Mouse (Mus musculus): ENCODE data around the gene Il12rb1. TPM values are rescaled to one million over a fixed set of nuclear protein-coding genes. Genes with fewer than 3 reads are reported as not detected.
"Not testable (repeated sequence)": the region's sequence is repeated elsewhere in the genome, so short reads cannot be mapped to it uniquely, and the experiment has no call there.

Gene Il12rb1
- polyA plus RNA-seq, 1 experiment from 2014 or later = not detected

DNA sequence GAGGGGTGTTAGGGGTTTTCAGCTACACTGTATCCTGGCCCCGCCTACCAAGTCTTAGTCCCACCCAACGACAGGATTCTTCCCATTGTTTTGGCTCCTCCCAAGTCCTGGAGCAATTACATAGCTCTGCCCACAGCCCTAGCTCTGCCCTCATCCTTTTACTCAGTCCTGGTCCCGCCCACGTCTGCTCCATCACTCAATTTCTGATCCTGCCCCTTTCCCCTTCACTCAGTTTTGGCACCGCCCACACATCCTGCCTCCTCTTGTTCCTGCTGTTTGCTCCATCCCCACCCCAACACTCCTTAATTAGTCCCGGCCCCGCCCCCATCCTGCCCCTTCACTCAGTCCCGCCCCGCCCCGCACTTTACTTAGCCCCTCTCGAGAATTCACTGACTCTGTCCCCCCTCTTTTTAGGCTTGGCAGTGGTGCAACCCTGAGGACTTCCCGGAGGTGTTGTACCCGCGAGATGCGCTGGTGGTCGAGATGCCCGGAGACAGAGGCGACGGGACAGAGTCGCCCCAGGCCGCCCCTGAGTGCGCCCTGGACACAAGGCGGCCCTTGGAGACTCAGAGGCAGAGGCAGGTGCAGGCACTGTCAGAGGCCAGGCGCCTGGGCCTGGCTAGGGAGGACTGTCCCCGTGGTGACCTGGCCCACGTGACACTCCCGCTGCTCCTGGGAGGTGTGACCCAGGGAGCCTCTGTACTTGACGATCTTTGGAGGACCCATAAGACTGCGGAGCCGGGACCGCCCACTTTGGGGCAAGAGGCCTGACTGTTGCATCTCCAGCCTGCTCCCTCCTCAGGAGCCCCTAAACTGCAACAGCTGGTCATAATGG, 12.1 kb downstream of the Il12rb1 start:
- DNase-seq (ENCODE audit: low spot score) (peak; percentile 78), ATAC-seq (ENCODE audit: insufficient number of reproducible peaks, low FRiP score, low TSS enrichment, low read depth) (peak; percentile 76)
- H3K27me3 ChIP-seq (ENCODE audit: control insufficient read depth, insufficient read depth, low read length) = 0 out of 2 replicates have a peak, but pooled peaks cover 11% of the 10 kb centered on the region
- H3K4me1 ChIP-seq (ENCODE audit: control insufficient read depth, insufficient read depth, low read length) = no peaks in the 10 kb centered on the region
- no peak overlapping the region for H3K4me3 ChIP-seq (ENCODE audit: low read depth, low read length)
- WGBS = 3% methylated on average over 31 of the region's 31 CpGs
- H3K9ac ChIP-seq (ENCODE audit: low read length) = no peak overlapping the region
- no peak overlapping the region for H3K27ac ChIP-seq (replicated peaks; ENCODE audit: low read depth, low read length)
- H3K4me2 ChIP-seq (ENCODE audit: low read depth, severe bottlenecking) = peak overlapping the region; percentile 27; the same call in 1 of the 2 replicates
- H3K9me3 ChIP-seq (ENCODE audit: control insufficient read depth, low read length) = no peaks in the 10 kb centered on the region
- H3K36me3 ChIP-seq (ENCODE audit: control insufficient read depth, insufficient read depth, low read length) = no peaks in the 10 kb centered on the region

DNA sequence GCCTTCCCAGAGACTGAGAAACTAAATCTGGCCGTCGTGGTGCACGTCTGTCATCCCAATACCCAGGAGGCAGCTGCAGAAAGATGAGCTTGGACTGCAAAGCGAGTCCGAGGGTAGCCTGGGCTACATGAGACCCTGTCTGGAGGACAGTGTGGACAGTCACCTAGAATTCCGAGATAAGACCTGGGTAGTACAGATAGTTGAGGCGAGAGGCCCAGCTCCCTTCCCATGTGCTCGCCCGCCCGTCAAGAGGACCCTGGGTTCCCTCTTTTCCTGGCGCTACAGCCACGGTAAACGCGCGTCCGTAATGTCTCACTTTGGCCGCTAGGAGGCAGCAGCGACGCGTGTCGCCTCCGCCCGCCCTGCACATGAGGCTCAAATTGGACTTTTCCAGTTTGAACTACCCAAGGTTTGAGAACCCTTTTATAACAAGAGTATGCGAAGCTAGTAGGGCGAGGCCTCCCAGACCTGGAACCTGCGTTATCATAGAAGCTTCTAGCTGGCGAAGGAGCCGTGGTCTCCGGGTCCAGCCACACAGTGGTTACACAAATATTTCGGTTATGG, 13.2 kb downstream of the Il12rb1 start:
- Histone ChIP-seq H3K27me3 (ENCODE audit: control insufficient read depth, insufficient read depth, low read length) (0 out of 2 replicates have a peak, but pooled peaks cover 8% of the 10 kb centered on the region), H3K36me3 (ENCODE audit: control insufficient read depth, insufficient read depth, low read length) (no peaks in the 10 kb centered on the region), H3K4me3 (ENCODE audit: low read depth, low read length) (no peak overlapping the region), H3K4me2 (ENCODE audit: low read depth, severe bottlenecking) (no peak overlapping the region), H3K9me3 (ENCODE audit: control insufficient read depth, low read length) (no peaks in the 10 kb centered on the region), H3K4me1 (ENCODE audit: control insufficient read depth, insufficient read depth, low read length) (no peaks in the 10 kb centered on the region), H3K9ac (ENCODE audit: low read length) (no peak overlapping the region), H3K27ac (replicated peaks; ENCODE audit: low read depth, low read length) (no peak overlapping the region)
- 17% methylated on average over 30 of the region's 30 CpGs for WGBS
- ATAC-seq (ENCODE audit: insufficient number of reproducible peaks, low FRiP score, low TSS enrichment, low read depth) = no peak
- DNase-seq (ENCODE audit: low spot score) = peak; percentile 86

DNA sequence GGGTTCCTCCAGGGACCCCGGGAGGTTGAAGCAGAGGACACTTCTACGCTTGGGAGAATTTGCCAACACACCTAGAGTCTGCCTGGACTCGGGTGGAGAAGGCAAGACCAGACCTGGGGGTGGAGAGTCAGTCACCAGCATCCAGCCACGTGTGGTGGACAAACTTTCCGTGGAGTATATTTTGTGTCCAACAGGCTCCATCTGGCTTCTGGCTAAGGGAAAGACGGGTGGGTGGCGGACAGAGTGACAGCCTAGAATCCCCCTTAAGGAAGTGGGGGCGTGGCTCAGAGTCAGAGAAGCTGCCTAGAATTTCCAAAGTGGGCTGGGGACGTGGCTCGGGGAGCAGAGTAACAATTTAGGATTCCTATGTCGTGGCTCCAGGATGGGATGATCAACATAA, 13.7 kb downstream of the Il12rb1 start:
- no peak overlapping the region for H3K4me2 ChIP-seq (ENCODE audit: low read depth, severe bottlenecking)
- 49% methylated on average over 11 of the region's 11 CpGs for WGBS

DNA sequence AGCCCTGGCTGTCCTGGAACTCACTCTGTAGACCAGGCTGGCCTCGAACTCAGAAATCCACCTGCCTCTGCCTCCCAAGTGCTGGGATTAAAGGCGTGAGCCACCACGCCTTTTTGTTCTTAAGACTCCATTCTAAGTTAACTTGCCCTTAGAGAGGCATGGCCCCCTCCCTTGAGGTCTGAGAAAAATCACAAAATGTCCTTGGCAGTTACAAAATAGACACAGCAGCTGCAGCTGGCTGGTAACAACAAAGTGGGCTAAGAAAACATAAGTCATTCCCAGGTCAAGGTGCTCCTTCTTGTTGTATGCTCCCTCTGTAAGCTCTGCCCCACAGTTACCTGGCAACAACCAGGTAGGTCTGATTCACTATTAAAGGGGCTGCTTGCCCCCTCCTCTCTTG, 14.3 kb downstream of the Il12rb1 start:
- H3K36me3 ChIP-seq (ENCODE audit: control insufficient read depth, insufficient read depth, low read length); H3K27me3 ChIP-seq (ENCODE audit: control insufficient read depth, insufficient read depth, low read length); H3K4me2 ChIP-seq (ENCODE audit: low read depth, severe bottlenecking); H3K4me1 ChIP-seq (ENCODE audit: control insufficient read depth, insufficient read depth, low read length); H3K4me3 ChIP-seq (ENCODE audit: low read depth, low read length); H3K27ac ChIP-seq (replicated peaks; ENCODE audit: low read depth, low read length); H3K9me3 ChIP-seq (ENCODE audit: control insufficient read depth, low read length); H3K9ac ChIP-seq (ENCODE audit: low read length); ATAC-seq (ENCODE audit: insufficient number of reproducible peaks, low FRiP score, low TSS enrichment, low read depth); DNase-seq (ENCODE audit: low spot score): not testable (repeated sequence)
- WGBS = 91% methylated on average over 3 of the region's 3 CpGs

More for the DNA sequence above, 13.7 kb downstream of the Il12rb1 start:
- Histone ChIP-seq H3K36me3 (ENCODE audit: control insufficient read depth, insufficient read depth, low read length) (no peaks in the 10 kb centered on the region), H3K9me3 (ENCODE audit: control insufficient read depth, low read length) (no peaks in the 10 kb centered on the region), H3K4me3 (ENCODE audit: low read depth, low read length) (no peak overlapping the region), H3K9ac (ENCODE audit: low read length) (no peak overlapping the region), H3K27me3 (ENCODE audit: control insufficient read depth, insufficient read depth, low read length) (0 out of 2 replicates have a peak, but pooled peaks cover 3% of the 10 kb centered on the region), H3K27ac (replicated peaks; ENCODE audit: low read depth, low read length) (no peak overlapping the region), H3K4me1 (ENCODE audit: control insufficient read depth, insufficient read depth, low read length) (no peaks in the 10 kb centered on the region)
- DNase-seq (ENCODE audit: low spot score) = no peak
- ATAC-seq (ENCODE audit: insufficient number of reproducible peaks, low FRiP score, low TSS enrichment, low read depth) = no peak

DNA sequence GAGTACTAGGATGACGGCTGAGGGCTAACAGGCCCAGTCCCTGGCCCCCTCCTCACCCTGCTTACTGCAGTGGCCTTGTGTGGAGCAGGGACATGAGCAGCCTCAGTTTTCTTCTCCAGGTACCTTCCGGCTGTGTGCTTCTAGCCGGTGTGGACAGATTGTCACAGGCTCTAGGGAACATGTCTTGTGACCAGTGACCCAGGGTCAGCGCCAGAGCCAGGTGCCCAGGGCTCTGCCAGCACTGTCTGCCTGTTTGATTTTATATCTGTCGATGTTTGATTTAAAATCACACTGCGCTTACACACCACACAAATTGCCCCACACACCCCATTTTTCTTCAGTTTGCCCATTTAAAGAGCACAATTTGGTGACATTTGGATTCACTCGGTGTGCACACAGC, 15.6 kb downstream of the Il12rb1 start:
- H3K4me1 ChIP-seq (ENCODE audit: control insufficient read depth, insufficient read depth, low read length) = no peaks in the 10 kb centered on the region
- no peaks in the 10 kb centered on the region for H3K9me3 ChIP-seq (ENCODE audit: control insufficient read depth, low read length)
- no peak overlapping the region for H3K4me2 ChIP-seq (ENCODE audit: low read depth, severe bottlenecking)
- H3K27ac ChIP-seq (replicated peaks; ENCODE audit: low read depth, low read length) = no peak overlapping the region
- no peaks in the 10 kb centered on the region for H3K36me3 ChIP-seq (ENCODE audit: control insufficient read depth, insufficient read depth, low read length)
- H3K4me3 ChIP-seq (ENCODE audit: low read depth, low read length) = no peak overlapping the region
- H3K9ac ChIP-seq (ENCODE audit: low read length) = no peak overlapping the region
- DNase-seq (ENCODE audit: low spot score) (no peak), ATAC-seq (ENCODE audit: insufficient number of reproducible peaks, low FRiP score, low TSS enrichment, low read depth) (no peak)
- 87% methylated on average over 7 of the region's 7 CpGs for WGBS
- 0 out of 2 replicates have a peak, but pooled peaks cover 3% of the 10 kb centered on the region for H3K27me3 ChIP-seq (ENCODE audit: control insufficient read depth, insufficient read depth, low read length)

DNA sequence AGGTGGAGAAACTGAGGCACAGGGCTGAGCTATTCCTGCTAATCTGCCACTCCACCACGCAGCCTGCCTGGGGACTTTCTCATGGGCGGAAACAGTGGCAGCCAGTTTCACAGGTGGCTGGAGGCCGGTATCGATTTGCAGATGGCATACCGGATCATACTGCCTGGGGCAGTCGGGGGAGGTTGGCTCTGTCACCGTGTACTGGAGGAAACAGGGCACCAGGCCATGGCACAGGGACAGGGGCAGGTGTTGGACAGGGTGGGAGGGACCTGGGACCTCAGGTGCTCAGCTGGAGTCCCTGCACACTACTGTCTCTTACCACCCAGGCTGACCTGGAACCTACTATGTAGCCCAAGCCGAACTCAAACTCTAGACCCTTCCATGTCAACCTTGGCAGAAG, 17.6 kb downstream of the Il12rb1 start:
- Histone ChIP-seq H3K4me2 (ENCODE audit: low read depth, severe bottlenecking) (no peak overlapping the region), H3K4me3 (ENCODE audit: low read depth, low read length) (no peak overlapping the region), H3K4me1 (ENCODE audit: control insufficient read depth, insufficient read depth, low read length) (no peaks in the 10 kb centered on the region), H3K9ac (ENCODE audit: low read length) (no peak overlapping the region), H3K36me3 (ENCODE audit: control insufficient read depth, insufficient read depth, low read length) (no peaks in the 10 kb centered on the region), H3K27ac (replicated peaks; ENCODE audit: low read depth, low read length) (no peak overlapping the region), H3K9me3 (ENCODE audit: control insufficient read depth, low read length) (no peaks in the 10 kb centered on the region), H3K27me3 (ENCODE audit: control insufficient read depth, insufficient read depth, low read length) (no peaks in the 10 kb centered on the region)
- ATAC-seq (ENCODE audit: insufficient number of reproducible peaks, low FRiP score, low TSS enrichment, low read depth) (no peak), DNase-seq (ENCODE audit: low spot score) (no peak)
- 81% methylated on average over 8 of the region's 8 CpGs for WGBS

DNA sequence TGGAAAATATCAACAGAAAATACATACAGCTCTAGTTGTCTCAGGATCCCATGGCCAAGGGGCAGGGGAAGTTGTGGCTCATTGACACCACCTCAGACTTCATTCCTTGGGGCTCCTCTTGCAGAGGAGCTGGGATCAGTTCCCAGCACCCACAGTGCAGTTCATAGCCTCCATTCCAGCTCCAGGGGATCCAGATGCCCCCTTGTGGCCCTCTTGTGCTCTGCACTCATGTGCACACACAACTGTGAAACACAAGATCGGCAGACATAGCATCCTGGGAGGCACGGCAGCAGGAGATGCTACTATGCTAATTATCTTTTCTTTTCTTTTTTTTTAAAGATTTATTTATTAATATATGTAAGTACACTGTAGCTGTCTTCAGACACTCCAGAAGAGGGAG, 18.8 kb downstream of the Il12rb1 start:
- H3K36me3 ChIP-seq (ENCODE audit: control insufficient read depth, insufficient read depth, low read length) = no peaks in the 10 kb centered on the region
- H3K4me1 ChIP-seq (ENCODE audit: control insufficient read depth, insufficient read depth, low read length) = no peaks in the 10 kb centered on the region
- no peak overlapping the region for H3K4me3 ChIP-seq (ENCODE audit: low read depth, low read length)
- no peak overlapping the region for H3K27ac ChIP-seq (replicated peaks; ENCODE audit: low read depth, low read length)
- H3K27me3 ChIP-seq (ENCODE audit: control insufficient read depth, insufficient read depth, low read length) = no peaks in the 10 kb centered on the region
- H3K9ac ChIP-seq (ENCODE audit: low read length) = no peak overlapping the region
- no peaks in the 10 kb centered on the region for H3K9me3 ChIP-seq (ENCODE audit: control insufficient read depth, low read length)
- H3K4me2 ChIP-seq (ENCODE audit: low read depth, severe bottlenecking) = no peak overlapping the region
- DNase-seq (ENCODE audit: low spot score) (no peak), ATAC-seq (ENCODE audit: insufficient number of reproducible peaks, low FRiP score, low TSS enrichment, low read depth) (no peak)
- WGBS = 94% methylated on average over 2 of the region's 2 CpGs

DNA sequence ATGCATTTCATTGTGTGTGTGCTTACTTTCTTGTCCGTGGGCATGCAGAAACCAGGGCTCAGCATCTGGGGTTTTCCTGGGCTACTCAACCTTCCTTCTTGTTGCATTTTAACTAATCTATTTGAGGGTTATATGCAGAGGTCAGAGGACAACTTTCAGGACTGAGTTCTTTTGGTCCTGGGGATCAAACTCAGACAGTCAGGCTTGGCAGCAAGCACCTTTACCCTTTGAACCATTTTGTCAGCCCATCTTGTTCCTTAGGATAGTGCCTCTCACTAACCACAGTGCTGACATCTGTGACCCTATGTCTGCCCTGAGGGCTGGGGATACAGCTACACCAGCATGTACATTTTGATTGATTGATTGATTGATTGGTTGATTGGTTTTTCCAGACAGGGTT, 19.5 kb downstream of the Il12rb1 start:
- Histone ChIP-seq H3K4me2 (ENCODE audit: low read depth, severe bottlenecking) (no peak overlapping the region), H3K27me3 (ENCODE audit: control insufficient read depth, insufficient read depth, low read length) (no peaks in the 10 kb centered on the region), H3K4me3 (ENCODE audit: low read depth, low read length) (no peak overlapping the region), H3K4me1 (ENCODE audit: control insufficient read depth, insufficient read depth, low read length) (peaks cover 4% of the 10 kb centered on the region; the same call in 1 of the 2 replicates), H3K36me3 (ENCODE audit: control insufficient read depth, insufficient read depth, low read length) (no peaks in the 10 kb centered on the region), H3K9me3 (ENCODE audit: control insufficient read depth, low read length) (no peaks in the 10 kb centered on the region), H3K27ac (replicated peaks; ENCODE audit: low read depth, low read length) (no peak overlapping the region), H3K9ac (ENCODE audit: low read length) (no peak overlapping the region)
- WGBS = 95% methylated on average over 1 of the region's 1 CpGs
- DNase-seq (ENCODE audit: low spot score) (no peak), ATAC-seq (ENCODE audit: insufficient number of reproducible peaks, low FRiP score, low TSS enrichment, low read depth) (no peak)
